In the genomic region with DNA sequence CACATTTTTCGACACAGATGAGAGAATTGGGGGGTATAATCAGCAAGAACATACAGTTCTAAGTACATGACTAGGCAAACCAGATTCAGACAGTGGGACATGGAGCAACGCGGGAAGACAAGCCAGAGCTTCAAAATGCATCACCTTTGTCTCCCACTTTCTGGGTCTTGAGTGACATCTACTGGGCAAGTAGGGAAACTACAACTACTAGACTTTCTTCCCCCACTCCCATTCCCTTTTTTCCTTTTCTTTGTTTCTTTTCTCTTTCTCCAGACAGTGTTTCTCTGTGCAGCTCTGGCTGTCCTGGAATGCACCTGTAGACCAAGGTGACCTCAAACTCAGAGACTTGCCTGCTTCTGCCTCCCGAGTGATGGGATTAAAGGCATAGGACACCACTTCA, we compare ENCODE assay signal across 8 mouse cellular contexts. TPM values are rescaled to one million over a fixed set of nuclear protein-coding genes. Genes with fewer than 3 reads are reported as not detected.
A peak's percentile ranks its signal among the peaks of the same experiment; 100 is the strongest.
DNase-seq lines count a peak whose midpoint lies in the region; ATAC-seq lines count a peak whose summit lies in the region.

No protein-coding gene starts in this region.

- intact Hi-C loops in left cerebral cortex, postnatal 14 days (cut with DNase I) = loop anchor here (1.0 to 5.0 kb wide), 3 partner anchors 45 to 120 kb away; a partner anchor contains a TSS

- WGBS in embryonic facial prominence, embryonic 10.5 days = 13% methylated on average over 4 of the region's 4 CpGs
- WGBS in hindbrain, embryonic 15.5 days = 12% methylated on average over 4 of the region's 4 CpGs
- WGBS in liver, embryonic 16.5 days (ENCODE audit: insufficient replicate concordance) = 8% methylated on average over 4 of the region's 4 CpGs
- 9% methylated on average over 4 of the region's 4 CpGs for WGBS in neural tube, embryonic 12.5 days

- H3K9me3 ChIP-seq in embryonic facial prominence, embryonic 10.5 days = no peaks in the 10 kb centered on the region
- no peaks in the 10 kb centered on the region for H3K9me3 ChIP-seq in hindbrain, embryonic 15.5 days
- no peaks in the 10 kb centered on the region for H3K9me3 ChIP-seq in liver, embryonic 16.5 days (replicated peaks; ENCODE audit: control insufficient read depth, low read length)
- H3K9me3 ChIP-seq in neural tube, embryonic 12.5 days = no peaks in the 10 kb centered on the region

- H3K4me3 ChIP-seq in embryonic facial prominence, embryonic 10.5 days = no peak overlapping the region
- no peak overlapping the region for H3K4me3 ChIP-seq in hindbrain, embryonic 15.5 days
- no peak overlapping the region for H3K4me3 ChIP-seq in liver, embryonic 16.5 days (ENCODE audit: low read depth, low read length)
- H3K4me3 ChIP-seq in neural tube, embryonic 12.5 days = no peak overlapping the region

- no peak overlapping the region for H3K9ac ChIP-seq in hindbrain, embryonic 15.5 days
- H3K9ac ChIP-seq in liver, embryonic 16.5 days (ENCODE audit: low read depth, low read length) = no peak overlapping the region
- H3K9ac ChIP-seq in neural tube, embryonic 12.5 days = no peak overlapping the region

- no peaks in the 10 kb centered on the region for H3K36me3 ChIP-seq in embryonic facial prominence, embryonic 10.5 days (replicated peaks)
- no peaks in the 10 kb centered on the region for H3K36me3 ChIP-seq in hindbrain, embryonic 15.5 days
- H3K36me3 ChIP-seq in liver, embryonic 16.5 days (ENCODE audit: control insufficient read depth, insufficient read depth) = no peaks in the 10 kb centered on the region
- H3K36me3 ChIP-seq in neural tube, embryonic 12.5 days = no peaks in the 10 kb centered on the region

- H3K27me3 ChIP-seq in embryonic facial prominence, embryonic 10.5 days (replicated peaks; ENCODE audit: low read depth, poor library complexity, severe bottlenecking) = no peaks in the 10 kb centered on the region
- no peaks in the 10 kb centered on the region for H3K27me3 ChIP-seq in hindbrain, embryonic 15.5 days
- H3K27me3 ChIP-seq in liver, embryonic 16.5 days (ENCODE audit: control insufficient read depth, insufficient read depth, low read depth, low read length) = no peaks in the 10 kb centered on the region
- H3K27me3 ChIP-seq in neural tube, embryonic 12.5 days (replicated peaks) = no peaks in the 10 kb centered on the region

- peak overlapping the region; percentile 12; the same call in 1 of the 2 replicates for H3K27ac ChIP-seq in embryonic facial prominence, embryonic 10.5 days (replicated peaks)
- H3K27ac ChIP-seq in hindbrain, embryonic 15.5 days (replicated peaks) = no peak overlapping the region
- H3K27ac ChIP-seq in liver, embryonic 16.5 days (ENCODE audit: low read length) = no peak overlapping the region
- no peak overlapping the region for H3K27ac ChIP-seq in neural tube, embryonic 12.5 days

- H3K4me1 ChIP-seq in embryonic facial prominence, embryonic 10.5 days = no peaks in the 10 kb centered on the region
- no peaks in the 10 kb centered on the region for H3K4me1 ChIP-seq in hindbrain, embryonic 15.5 days (replicated peaks)
- no peaks in the 10 kb centered on the region for H3K4me1 ChIP-seq in liver, embryonic 16.5 days (ENCODE audit: control insufficient read depth, low read depth, low read length)
- H3K4me1 ChIP-seq in neural tube, embryonic 12.5 days = no peaks in the 10 kb centered on the region

- H3K4me2 ChIP-seq in hindbrain, embryonic 15.5 days = no peak overlapping the region
- H3K4me2 ChIP-seq in liver, embryonic 16.5 days (ENCODE audit: low read depth, low read length) = no peak overlapping the region
- no peak overlapping the region for H3K4me2 ChIP-seq in neural tube, embryonic 12.5 days (replicated peaks)

- peak; percentile 75 for ATAC-seq in hindbrain, embryonic 15.5 days (ENCODE audit: low FRiP score, low read depth)
- peak; percentile 38; the same call in 1 of the 2 replicates for ATAC-seq in liver, embryonic 16.5 days (ENCODE audit: low read depth)
- ATAC-seq in neural tube, embryonic 12.5 days (ENCODE audit: low FRiP score, low read depth) = peak; percentile 72

- DNase-seq in left cerebral cortex, postnatal 14 days (ENCODE audit: low spot score in 2 of 2) = peak; percentile 51 to 52
- no peak for DNase-seq in left cerebral cortex, adult 8-10 months (ENCODE audit: low spot score in 2 of 2)
- peak; percentile 78 for DNase-seq in R1 (ENCODE audit: low read depth, low spot score)
- peak; percentile 60 for DNase-seq in embryonic facial prominence, embryonic 10.5 days (ENCODE audit: low spot score)
- no peak for DNase-seq in gastrocnemius, postnatal 25 days

RNA-seq across cellular contexts. Expression of a gene that starts 27.0 kb away (rescaled TPM):
- total RNA-seq in left cerebral cortex, postnatal 14 days (2021) = 10 to 100 TPM in 1 of 2 experiments, 1 to 10 TPM in 1; 9.8 to 12.5 TPM
- 10 to 100 TPM; 12.3 to 24.9 (median 18.8) TPM for total RNA-seq in left cerebral cortex, adult 8-10 months (2022)
- 70.4 and 75.4 TPM in 2 replicates for polyA plus RNA-seq in embryonic facial prominence, embryonic 10.5 days (2016; fragmentation: Nextera tagmentation; extraction: Ambion mirVana)
- 48.3 and 51.9 TPM in 2 replicates for polyA plus RNA-seq in hindbrain, embryonic 15.5 days (2015; fragmentation: Nextera tagmentation; extraction: Ambion mirVana)
- polyA plus RNA-seq in liver, embryonic 16.5 days (2015; fragmentation: Nextera tagmentation; extraction: Ambion mirVana) = 155 and 157 TPM in 2 replicates
- polyA plus RNA-seq in neural tube, embryonic 12.5 days (2016; fragmentation: Nextera tagmentation; extraction: Ambion mirVana) = 58.6 and 69.5 TPM in 2 replicates
- total RNA-seq in gastrocnemius, postnatal 25 days (2021) = 10 to 100 TPM; 58.2 to 75.2 TPM

RNA-seq across cellular contexts. Expression of a gene that starts 51.5 kb away (rescaled TPM):
- 10 to 100 TPM; 11.4 to 13.0 TPM for total RNA-seq in left cerebral cortex, postnatal 14 days (2021)
- 10 to 100 TPM; 10.7 to 12.2 (median 11.6) TPM for total RNA-seq in left cerebral cortex, adult 8-10 months (2022)
- 6.1 and 6.2 TPM in 2 replicates for polyA plus RNA-seq in embryonic facial prominence, embryonic 10.5 days (2016; fragmentation: Nextera tagmentation; extraction: Ambion mirVana)
- 3.1 and 3.4 TPM in 2 replicates for polyA plus RNA-seq in hindbrain, embryonic 15.5 days (2015; fragmentation: Nextera tagmentation; extraction: Ambion mirVana)
- polyA plus RNA-seq in liver, embryonic 16.5 days (2015; fragmentation: Nextera tagmentation; extraction: Ambion mirVana) = 1.9 and 2.1 TPM in 2 replicates
- polyA plus RNA-seq in neural tube, embryonic 12.5 days (2016; fragmentation: Nextera tagmentation; extraction: Ambion mirVana) = 4.4 and 5.0 TPM in 2 replicates
- 10 to 100 TPM; 23.2 to 27.5 TPM for total RNA-seq in gastrocnemius, postnatal 25 days (2021)

Comparison
In these comparisons a context has a peak if more than half of its experiments do, and no peak if none do; other contexts are left out.
1. DNase-seq: peak in left cerebral cortex, postnatal 14 days (2 of 2), R1 (single experiment) and embryonic facial prominence, embryonic 10.5 days (single experiment); none in left cerebral cortex, adult 8-10 months (0 of 2) and gastrocnemius, postnatal 25 days (single experiment).
2. Peak in every context shown above with its lines, with median percentiles within 50 percentile points of each other: ATAC-seq.